In genomic region chr10:78028129-78028528, GRCm38 (mm10) we compare ENCODE assay signal across 8 mouse cellular contexts. TPM values are rescaled to one million over a fixed set of nuclear protein-coding genes. Genes with fewer than 3 reads are reported as not detected.
DNase-seq lines count a peak whose midpoint lies in the region; ATAC-seq and TF ChIP-seq lines count a peak whose summit lies in the region.

No protein-coding gene starts in this region.

- no peaks in the 10 kb centered on the region for H3K27me3 ChIP-seq in liver, adult 2 months (ENCODE audit: control insufficient read depth, insufficient read depth, low read length)
- no peaks in the 10 kb centered on the region for H3K27me3 ChIP-seq in liver, embryonic 11.5 days (replicated peaks; ENCODE audit: control insufficient read depth, insufficient read depth, low read length)
- no peaks in the 10 kb centered on the region for H3K27me3 ChIP-seq in intestine, embryonic 16.5 days (replicated peaks; ENCODE audit: control insufficient read depth, insufficient read depth, low read length)
- H3K27me3 ChIP-seq in limb, embryonic 12.5 days, result no peaks in the 10 kb centered on the region

- H3K79me2 ChIP-seq in liver, adult 2 months (ENCODE audit: control insufficient read depth, insufficient read depth, low read length), result no peaks in the 10 kb centered on the region

- no peak overlapping the region for H3K4me2 ChIP-seq in liver, embryonic 11.5 days
- no peak overlapping the region for H3K4me2 ChIP-seq in intestine, embryonic 16.5 days (ENCODE audit: low read depth, low read length)
- H3K4me2 ChIP-seq in limb, embryonic 12.5 days, result no peak overlapping the region

- H3K36me3 ChIP-seq in liver, adult 2 months (ENCODE audit: control insufficient read depth, insufficient read depth, low read length), result no peaks in the 10 kb centered on the region
- no peaks in the 10 kb centered on the region for H3K36me3 ChIP-seq in liver, embryonic 11.5 days (ENCODE audit: control insufficient read depth, insufficient read depth, low read length)
- no peaks in the 10 kb centered on the region for H3K36me3 ChIP-seq in intestine, embryonic 16.5 days (ENCODE audit: control insufficient read depth, insufficient read depth, low read length)
- H3K36me3 ChIP-seq in limb, embryonic 12.5 days, result no peaks in the 10 kb centered on the region

- TF ChIP-seq POLR2A in liver, adult 2 months (IDR thresholded peaks at IDR 0.05; ENCODE audit: extremely low read depth, insufficient read depth, low read length), result no peak

- ATAC-seq in liver, embryonic 11.5 days (replicated peaks; ENCODE audit: low FRiP score), result no peak
- ATAC-seq in intestine, embryonic 16.5 days, result peak; percentile 59
- peak; percentile 47; the same call in 1 of the 2 replicates for ATAC-seq in limb, embryonic 12.5 days (ENCODE audit: insufficient number of reproducible peaks, insufficient read depth, low FRiP score, low TSS enrichment, low read depth)

- peak; percentile 60 for TF ChIP-seq CTCF in liver, adult 2 months (IDR thresholded peaks at IDR 0.05; ENCODE audit: low read depth, low read length)

- no peaks in the 10 kb centered on the region for H3K4me1 ChIP-seq in liver, adult 2 months (ENCODE audit: control insufficient read depth, insufficient read depth, low read length)
- no peaks in the 10 kb centered on the region for H3K4me1 ChIP-seq in liver, embryonic 11.5 days (replicated peaks; ENCODE audit: control insufficient read depth, insufficient read depth, low read length)
- H3K4me1 ChIP-seq in intestine, embryonic 16.5 days (ENCODE audit: control insufficient read depth, insufficient read depth, low read length), result no peaks in the 10 kb centered on the region
- H3K4me1 ChIP-seq in limb, embryonic 12.5 days (replicated peaks), result no peaks in the 10 kb centered on the region

- peak; percentile 65 for DNase-seq in liver, adult 2 months (ENCODE audit: extremely low read depth, low read depth, low spot score)
- DNase-seq in liver, embryonic 11.5 days (ENCODE audit: low spot score), result no peak
- DNase-seq in embryo, embryonic 10 days (ENCODE audit: low spot score), result peak; percentile 89
- DNase-seq in gastrocnemius, postnatal 4 days (ENCODE audit: low spot score in 2 of 2), result peak; percentile 42 to 76
- DNase-seq in naive thymus-derived CD4-positive, alpha-beta T cell, adult 2 months (ENCODE audit: low read depth), result peak; percentile 88
- peak; percentile 64 to 86 for DNase-seq in spleen, postnatal 4 days (ENCODE audit: low spot score in 2 of 2)

- no peak overlapping the region for H3K9ac ChIP-seq in liver, adult 2 months (ENCODE audit: low read depth, low read length)
- no peak overlapping the region for H3K9ac ChIP-seq in liver, embryonic 11.5 days (ENCODE audit: low read depth, low read length)
- H3K9ac ChIP-seq in intestine, embryonic 16.5 days (ENCODE audit: low read depth, low read length), result no peak overlapping the region
- no peak overlapping the region for H3K9ac ChIP-seq in limb, embryonic 12.5 days (replicated peaks)

- WGBS in liver, adult 2 months, result 4% methylated on average over 5 of the region's 5 CpGs
- WGBS in liver, embryonic 11.5 days, result 3% methylated on average over 5 of the region's 5 CpGs
- 3% methylated on average over 5 of the region's 5 CpGs for WGBS in intestine, embryonic 16.5 days
- WGBS in limb, embryonic 12.5 days, result 4% methylated on average over 5 of the region's 5 CpGs

- H3K9me3 ChIP-seq in liver, embryonic 11.5 days (ENCODE audit: control insufficient read depth, low read length), result no peaks in the 10 kb centered on the region
- H3K9me3 ChIP-seq in intestine, embryonic 16.5 days (ENCODE audit: control insufficient read depth, low read length), result no peaks in the 10 kb centered on the region
- no peaks in the 10 kb centered on the region for H3K9me3 ChIP-seq in limb, embryonic 12.5 days

- H3K4me3 ChIP-seq in liver, adult 2 months (ENCODE audit: insufficient read depth, low read depth, low read length), result no peak overlapping the region
- no peak overlapping the region for H3K4me3 ChIP-seq in liver, embryonic 11.5 days (ENCODE audit: low read depth, low read length)
- H3K4me3 ChIP-seq in intestine, embryonic 16.5 days (ENCODE audit: low read length), result no peak overlapping the region
- H3K4me3 ChIP-seq in limb, embryonic 12.5 days (replicated peaks), result no peak overlapping the region

- no peak overlapping the region for H3K27ac ChIP-seq in liver, adult 2 months (replicated peaks; ENCODE audit: insufficient read depth, low read depth, low read length)
- no peak overlapping the region for H3K27ac ChIP-seq in liver, embryonic 11.5 days (ENCODE audit: low read depth, low read length)
- no peak overlapping the region for H3K27ac ChIP-seq in intestine, embryonic 16.5 days (ENCODE audit: low read length)
- H3K27ac ChIP-seq in limb, embryonic 12.5 days, result no peak overlapping the region

RNA-seq across cellular contexts. Expression of gene Dnmt3l, which starts 13.6 kb away (rescaled TPM):
- total RNA-seq in liver, adult 2 months (2014; rRNA removed), result not detected in 2 replicates
- not detected in 2 replicates for polyA plus RNA-seq in liver, adult 2 months (2012; rRNA removed)
- not detected in 2 replicates for polyA plus RNA-seq in liver, embryonic 11.5 days (2014; fragmentation: Nextera tagmentation; extraction: Ambion mirVana)
- total RNA-seq in gastrocnemius, postnatal 4 days (2021), result not detected
- polyA plus RNA-seq in intestine, embryonic 16.5 days (2015; fragmentation: Nextera tagmentation; extraction: Ambion mirVana), result 0.29 and 0.33 TPM in 2 replicates
- polyA plus RNA-seq in limb, embryonic 12.5 days (2016; fragmentation: Nextera tagmentation; extraction: Ambion mirVana), result not detected in 2 replicates

RNA-seq across cellular contexts. Expression of gene Aire, which starts 15.3 kb away (rescaled TPM):
- not detected in 2 replicates for total RNA-seq in liver, adult 2 months (2014; rRNA removed)
- polyA plus RNA-seq in liver, adult 2 months (2012; rRNA removed), result not detected in 2 replicates
- 0.16 and 0.51 TPM in 2 replicates for polyA plus RNA-seq in liver, embryonic 11.5 days (2014; fragmentation: Nextera tagmentation; extraction: Ambion mirVana)
- not detected for total RNA-seq in gastrocnemius, postnatal 4 days (2021)
- polyA plus RNA-seq in intestine, embryonic 16.5 days (2015; fragmentation: Nextera tagmentation; extraction: Ambion mirVana), result 0.16 and 0.20 TPM in 2 replicates
- polyA plus RNA-seq in limb, embryonic 12.5 days (2016; fragmentation: Nextera tagmentation; extraction: Ambion mirVana), result 0.53 and 0.90 TPM in 2 replicates

RNA-seq across cellular contexts. Expression of gene Pfkl, which starts 18.2 kb away (rescaled TPM):
- 17.5 and 21.1 TPM in 2 replicates for total RNA-seq in liver, adult 2 months (2014; rRNA removed)
- 38.6 and 46.0 TPM in 2 replicates for polyA plus RNA-seq in liver, adult 2 months (2012; rRNA removed)
- polyA plus RNA-seq in liver, embryonic 11.5 days (2014; fragmentation: Nextera tagmentation; extraction: Ambion mirVana), result 245 and 255 TPM in 2 replicates
- 10 to 100 TPM; 17.0 to 21.0 TPM for total RNA-seq in gastrocnemius, postnatal 4 days (2021)
- 282 and 298 TPM in 2 replicates for polyA plus RNA-seq in intestine, embryonic 16.5 days (2015; fragmentation: Nextera tagmentation; extraction: Ambion mirVana)
- 172 and 174 TPM in 2 replicates for polyA plus RNA-seq in limb, embryonic 12.5 days (2016; fragmentation: Nextera tagmentation; extraction: Ambion mirVana)

RNA-seq across cellular contexts. Expression of gene Icosl, which starts 41.0 kb away (rescaled TPM):
- 0.55 and 0.81 TPM in 2 replicates for total RNA-seq in liver, adult 2 months (2014; rRNA removed)
- 0.32 and 0.95 TPM in 2 replicates for polyA plus RNA-seq in liver, adult 2 months (2012; rRNA removed)
- 3.5 and 4.2 TPM in 2 replicates for polyA plus RNA-seq in liver, embryonic 11.5 days (2014; fragmentation: Nextera tagmentation; extraction: Ambion mirVana)
- 1 to 10 TPM; 3.4 to 4.4 TPM for total RNA-seq in gastrocnemius, postnatal 4 days (2021)
- polyA plus RNA-seq in intestine, embryonic 16.5 days (2015; fragmentation: Nextera tagmentation; extraction: Ambion mirVana), result 5.9 and 6.7 TPM in 2 replicates
- 3.0 and 3.1 TPM in 2 replicates for polyA plus RNA-seq in limb, embryonic 12.5 days (2016; fragmentation: Nextera tagmentation; extraction: Ambion mirVana)

RNA-seq across cellular contexts. Expression of gene 1810043G02Rik, which starts 49.8 kb away (rescaled TPM):
- 5.9 and 8.0 TPM in 2 replicates for total RNA-seq in liver, adult 2 months (2014; rRNA removed)
- polyA plus RNA-seq in liver, adult 2 months (2012; rRNA removed), result 13.2 and 13.7 TPM in 2 replicates
- polyA plus RNA-seq in liver, embryonic 11.5 days (2014; fragmentation: Nextera tagmentation; extraction: Ambion mirVana), result 12.1 and 12.8 TPM in 2 replicates
- total RNA-seq in gastrocnemius, postnatal 4 days (2021), result 10 to 100 TPM; 10.5 to 12.3 TPM
- 16.0 and 17.5 TPM in 2 replicates for polyA plus RNA-seq in intestine, embryonic 16.5 days (2015; fragmentation: Nextera tagmentation; extraction: Ambion mirVana)
- 28.2 and 29.2 TPM in 2 replicates for polyA plus RNA-seq in limb, embryonic 12.5 days (2016; fragmentation: Nextera tagmentation; extraction: Ambion mirVana)
